Mouse (Mus musculus) heart, embryonic 11.5 days (tissue): ENCODE results near the gene Rad51b. TPM values are rescaled to one million over a fixed set of nuclear protein-coding genes. Genes with fewer than 3 reads are reported as not detected.

Experiments
- ATAC-seq: fragments of 200-750 bp; cut with Nextera tagmentation; replicated peaks from 2 replicates; pipeline ENCODE4 v1.8.0; 2017; ENCODE audit warnings: moderate library complexity; ENCODE audit not compliant: insufficient number of reproducible peaks, low FRiP score, low TSS enrichment
- H3K27ac ChIP-seq: fragments of 300-500 bp; sonication (generic); 2 replicates; pipeline ENCODE4 v1.5.1; 2014; ENCODE audit warnings: mild to moderate bottlenecking, low read depth, low read length
- H3K27me3 ChIP-seq: fragments of 300-500 bp; sonication (generic); 2 replicates; pipeline ENCODE4 v1.6.1; 2014; ENCODE audit warnings: mild to moderate bottlenecking, low read length, mixed read lengths; ENCODE audit not compliant: control insufficient read depth, insufficient read depth
- H3K36me3 ChIP-seq: fragments of 300-500 bp; sonication (generic); 2 replicates; pipeline ENCODE4 v1.6.1; 2014; ENCODE audit warnings: mild to moderate bottlenecking, low read length, moderate library complexity, mixed read lengths; ENCODE audit not compliant: control insufficient read depth, insufficient read depth
- H3K4me1 ChIP-seq: fragments of 300-500 bp; sonication (generic); 2 replicates; pipeline ENCODE4 v1.6.1; 2014; ENCODE audit warnings: low read length; ENCODE audit not compliant: control insufficient read depth, insufficient read depth
- H3K4me2 ChIP-seq: fragments of 300-500 bp; sonication (generic); 2 replicates; pipeline ENCODE4 v1.6.1; 2014; ENCODE audit warnings: mild to moderate bottlenecking, moderate library complexity
- H3K4me3 ChIP-seq: fragments of 300-500 bp; sonication (generic); 2 replicates; pipeline ENCODE4 v1.5.1; 2014; ENCODE audit warnings: low read depth, low read length
- H3K9ac ChIP-seq: fragments of 300-500 bp; sonication (generic); 2 replicates; pipeline ENCODE4 v1.6.1; 2014; ENCODE audit warnings: mild to moderate bottlenecking, low read depth, low read length, moderate library complexity
- H3K9me3 ChIP-seq: fragments of 300-500 bp; sonication (generic); replicated peaks from 2 replicates; pipeline ENCODE4 v1.6.1; 2016; ENCODE audit warnings: low read length; ENCODE audit not compliant: control insufficient read depth
- WGBS: fragments of 180-500 bp; shearing (Covaris S2); extraction: QIAGEN DNeasy Blood & Tissue Kit; methylation state at CpG from one replicate; pipeline ENCODE4 v1.1.7; 2014; ENCODE audit not compliant: insufficient replicate concordance; 5-methylcytosine and 5-hydroxymethylcytosine counted together
- polyA plus RNA-seq: library from polyadenylated mRNA; unstranded; fragments of >200 nt; fragmentation: Nextera tagmentation; extraction: Ambion mirVana; gene quantifications from 2 replicates; pipeline ENCODE4 v1.2.1, GENCODE M21; 2014

Rad51b gene
- polyA plus RNA-seq, 1 experiment from 2014 or later: 6.4 TPM

- H3K4me1 ChIP-seq: peaks cover 4% of the 10 kb centered on the region; the same call in 1 of the 2 replicates
- H3K9me3 ChIP-seq: no peaks in the 10 kb centered on the region
- no peak overlapping the region for H3K27ac ChIP-seq
- no peak overlapping the region for H3K9ac ChIP-seq
- no peak overlapping the region for H3K4me2 ChIP-seq
- no peaks in the 10 kb centered on the region for H3K27me3 ChIP-seq
- no peaks in the 10 kb centered on the region for H3K36me3 ChIP-seq
- ATAC-seq: no peak
- no peak overlapping the region for H3K4me3 ChIP-seq
- WGBS: 92% methylated on average over 7 of the region's 7 CpGs
Measured at GRCm38 (mm10) chr12:79550049-79550682, 253.1 kb downstream of the Rad51b start.

- H3K36me3 ChIP-seq: no peaks in the 10 kb centered on the region
- H3K4me3 ChIP-seq: no peak overlapping the region
- no peak overlapping the region for H3K9ac ChIP-seq
- no peaks in the 10 kb centered on the region for H3K9me3 ChIP-seq
- no peaks in the 10 kb centered on the region for H3K27me3 ChIP-seq
- no peak overlapping the region for H3K27ac ChIP-seq
- ATAC-seq: no peak
- peaks cover 4% of the 10 kb centered on the region; the same call in 1 of the 2 replicates for H3K4me1 ChIP-seq
- H3K4me2 ChIP-seq: no peak overlapping the region
- 71% methylated on average over 1 of the region's 1 CpGs for WGBS
Measured at GRCm38 (mm10) chr12:79551274-79551673, 254.2 kb downstream of the Rad51b start.

GRCm38 (mm10) chr12:79553056-79553455, 256.0 kb downstream of the Rad51b start:
- H3K27ac ChIP-seq: no peak overlapping the region
- no peaks in the 10 kb centered on the region for H3K27me3 ChIP-seq
- no peaks in the 10 kb centered on the region for H3K4me1 ChIP-seq
- H3K9me3 ChIP-seq: no peaks in the 10 kb centered on the region
- no peaks in the 10 kb centered on the region for H3K36me3 ChIP-seq
- H3K9ac ChIP-seq: no peak overlapping the region
- no peak overlapping the region for H3K4me3 ChIP-seq
- no peak overlapping the region for H3K4me2 ChIP-seq
- no peak for ATAC-seq

GRCm38 (mm10) chr12:79557904-79558303, 260.8 kb downstream of the Rad51b start:
- Histone ChIP-seq H3K36me3 (no peaks in the 10 kb centered on the region), H3K27ac (no peak overlapping the region), H3K9me3 (no peaks in the 10 kb centered on the region), H3K4me2 (no peak overlapping the region), H3K4me3 (no peak overlapping the region), H3K9ac (no peak overlapping the region), H3K27me3 (no peaks in the 10 kb centered on the region), H3K4me1 (no peaks in the 10 kb centered on the region)
- ATAC-seq: no peak
- WGBS: 79% methylated on average over 5 of the region's 5 CpGs

- no peak for ATAC-seq
- Histone ChIP-seq H3K9ac (no peak overlapping the region), H3K36me3 (no peaks in the 10 kb centered on the region), H3K4me3 (no peak overlapping the region), H3K27ac (no peak overlapping the region), H3K4me1 (no peaks in the 10 kb centered on the region), H3K9me3 (no peaks in the 10 kb centered on the region), H3K4me2 (no peak overlapping the region), H3K27me3 (no peaks in the 10 kb centered on the region)
- 90% methylated on average over 3 of the region's 3 CpGs for WGBS
Measured at GRCm38 (mm10) chr12:79558711-79559110, 261.6 kb downstream of the Rad51b start.

GRCm38 (mm10) chr12:79559410-79560015, 262.4 kb downstream of the Rad51b start:
- no peaks in the 10 kb centered on the region for H3K27me3 ChIP-seq
- H3K36me3 ChIP-seq: no peaks in the 10 kb centered on the region
- no peaks in the 10 kb centered on the region for H3K9me3 ChIP-seq
- H3K9ac ChIP-seq: no peak overlapping the region
- no peak overlapping the region for H3K27ac ChIP-seq
- no peak for ATAC-seq
- no peak overlapping the region for H3K4me2 ChIP-seq
- no peak overlapping the region for H3K4me3 ChIP-seq
- 76% methylated on average over 4 of the region's 4 CpGs for WGBS
- no peaks in the 10 kb centered on the region for H3K4me1 ChIP-seq

- no peak overlapping the region for H3K27ac ChIP-seq
- WGBS: 84% methylated on average over 8 of the region's 8 CpGs
- no peak overlapping the region for H3K4me3 ChIP-seq
Measured at GRCm38 (mm10) chr12:79560084-79560699, 263.1 kb downstream of the Rad51b start.

GRCm38 (mm10) chr12:79560893-79561292, 263.8 kb downstream of the Rad51b start:
- no peaks in the 10 kb centered on the region for H3K9me3 ChIP-seq
- WGBS: 81% methylated on average over 4 of the region's 4 CpGs
- H3K36me3 ChIP-seq: no peaks in the 10 kb centered on the region

More at GRCm38 (mm10) chr12:79560084-79560699, 263.1 kb downstream of the Rad51b start:
- no peaks in the 10 kb centered on the region for H3K4me1 ChIP-seq
- H3K9me3 ChIP-seq: no peaks in the 10 kb centered on the region
- no peak for ATAC-seq
- H3K27me3 ChIP-seq: no peaks in the 10 kb centered on the region
- no peak overlapping the region for H3K9ac ChIP-seq
- H3K36me3 ChIP-seq: no peaks in the 10 kb centered on the region
- H3K4me2 ChIP-seq: no peak overlapping the region

More at GRCm38 (mm10) chr12:79560893-79561292, 263.8 kb downstream of the Rad51b start:
- H3K27ac ChIP-seq: no peak overlapping the region
- H3K4me3 ChIP-seq: no peak overlapping the region
- no peak for ATAC-seq
- H3K9ac ChIP-seq: no peak overlapping the region
- no peaks in the 10 kb centered on the region for H3K27me3 ChIP-seq
- H3K4me2 ChIP-seq: no peak overlapping the region
- H3K4me1 ChIP-seq: no peaks in the 10 kb centered on the region
